Mouse (Mus musculus) cerebellum, adult 2 months (tissue): ENCODE data around the gene Defb11.

ENCODE experiments used
- CTCF ChIP-seq: fragments of 200-500 bp; IDR thresholded peaks from 2 replicates; pipeline ENCODE4 v1.5.1; 2011; ENCODE audit warnings: low read depth, mild to moderate bottlenecking, control low read depth, low read length, moderate library complexity, borderline replicate concordance; ENCODE audit not compliant: insufficient read depth
- POLR2A ChIP-seq: fragments of 200-500 bp; IDR thresholded peaks from 2 replicates; pipeline ENCODE4 v1.6.1; 2011; ENCODE audit warnings: low read length, control low read depth, borderline replicate concordance; ENCODE audit not compliant: insufficient read depth

- TF ChIP-seq CTCF, result no peak
- no peak for TF ChIP-seq POLR2A
These were observed 26.4 kb upstream of the Defb11 start, which contains the start of gene Defb15 for GRCm38 (mm10) chr8:21932610-21933009.
